Mouse (Mus musculus): ENCODE measurements around the gene Wdr4.
A peak's percentile ranks its signal among the peaks of the same experiment; 100 is the strongest.

Wdr4 gene

DNA sequence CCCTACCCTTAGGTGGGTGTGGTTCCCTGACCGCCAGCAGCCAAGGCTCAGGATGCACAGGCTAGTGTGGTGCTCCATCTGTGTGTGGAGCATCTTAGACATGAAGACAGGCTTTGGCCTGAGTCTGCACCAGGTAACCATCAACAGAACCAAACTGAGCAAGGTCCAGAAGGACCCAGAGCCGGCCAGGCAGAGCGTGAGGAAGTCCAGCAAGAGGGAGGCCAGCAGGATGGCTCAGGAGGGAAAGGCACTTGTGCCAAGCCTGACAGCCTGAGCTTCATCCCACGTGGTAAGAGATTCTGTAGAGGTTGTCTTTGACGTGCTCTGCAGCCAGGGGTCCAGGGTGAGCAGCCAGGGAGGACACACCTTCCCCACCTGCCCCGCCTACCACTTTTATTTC, 22.1 kb downstream of the Wdr4 start:
- no peak for DNase-seq (ENCODE audit: low spot score)

DNA sequence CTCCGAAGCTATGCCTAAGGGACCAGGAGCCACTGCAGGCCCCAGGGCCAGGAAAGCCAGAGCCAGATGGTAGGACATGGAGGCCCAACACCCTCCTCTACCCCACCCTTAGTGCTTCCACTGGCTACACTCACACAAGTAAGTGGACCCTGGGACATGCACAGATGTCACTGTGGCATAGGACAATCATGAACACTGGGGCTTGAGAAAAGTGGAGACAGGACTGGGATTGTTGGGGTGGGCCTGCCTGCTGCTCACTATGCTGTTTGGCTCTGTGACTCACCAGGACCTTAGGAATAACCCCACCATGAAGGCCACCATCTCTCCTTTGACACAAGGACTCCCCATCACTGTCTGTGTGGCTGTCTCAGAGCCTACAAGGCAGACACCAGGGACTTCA, 24.8 kb downstream of the Wdr4 start:
- DNase-seq (ENCODE audit: low spot score): no peak

DNA sequence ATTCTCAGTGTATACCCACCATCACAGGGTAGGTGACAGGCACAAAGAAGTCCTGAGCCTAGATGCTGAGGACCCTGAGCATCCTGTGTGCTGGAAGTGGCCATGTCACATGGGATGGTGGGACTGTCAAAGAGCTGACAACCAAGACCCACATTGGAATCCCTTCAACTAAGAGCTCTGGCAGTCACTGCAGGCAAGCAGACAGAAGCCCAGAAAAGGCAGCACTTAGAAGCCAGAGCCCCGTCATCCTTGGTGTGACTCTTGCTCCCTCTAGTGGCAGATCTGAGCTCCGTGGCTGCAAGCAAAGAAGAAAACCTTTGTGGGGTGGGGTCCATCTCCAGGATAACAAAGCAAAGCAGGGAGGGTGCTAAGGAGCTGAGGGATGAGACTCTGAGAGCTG, 27.4 kb downstream of the Wdr4 start:
- DNase-seq (ENCODE audit: low spot score): peak; percentile 65

DNA sequence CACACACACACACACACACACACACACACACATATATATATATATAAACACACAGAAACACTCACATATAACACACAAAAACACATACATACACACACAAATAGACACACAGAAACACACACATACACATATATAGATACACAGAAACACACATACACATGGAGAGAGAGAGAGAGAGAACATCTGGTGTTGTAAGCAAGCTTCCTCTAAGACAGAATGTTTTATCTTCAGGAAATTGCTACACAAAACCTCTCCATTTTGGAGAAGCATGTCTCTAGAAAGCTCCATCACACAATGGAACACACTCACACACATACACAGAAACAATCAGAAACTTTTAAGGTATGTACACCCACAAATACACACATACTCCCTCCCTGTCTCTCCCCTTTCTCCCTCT, 28.4 kb downstream of the Wdr4 start:
- DNase-seq (ENCODE audit: low spot score): no peak

DNA sequence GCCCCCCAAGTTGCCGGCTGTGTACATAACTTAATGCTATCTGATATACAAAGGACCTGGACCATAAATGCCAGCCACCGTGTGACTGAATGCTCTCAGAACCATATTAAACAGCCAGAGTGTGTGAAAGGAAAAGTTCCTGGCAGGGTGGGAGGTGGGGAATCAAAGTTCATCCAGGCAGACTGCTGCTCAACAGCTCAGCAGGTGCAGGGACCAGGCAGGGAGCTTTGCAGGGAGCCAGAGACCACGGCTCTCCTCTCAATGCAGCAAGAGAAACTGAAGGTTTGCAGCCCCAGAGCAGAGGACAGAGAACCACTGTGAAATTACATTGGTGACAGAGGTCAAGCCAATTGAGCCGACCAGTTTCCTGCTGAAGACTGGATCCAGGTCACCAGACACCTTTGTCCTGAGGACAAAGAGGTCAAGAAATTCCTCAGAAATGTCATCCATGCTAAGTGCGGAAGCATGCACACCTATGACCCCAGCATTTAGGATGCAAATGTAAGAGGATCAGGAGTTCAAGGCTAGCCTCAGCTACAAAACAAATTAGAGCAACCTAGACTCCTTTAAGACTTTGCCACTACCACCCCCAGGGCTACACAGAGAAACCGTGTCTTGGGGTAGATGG, 32.2 kb downstream of the Wdr4 start:
- no peak for DNase-seq (ENCODE audit: low spot score)

DNA sequence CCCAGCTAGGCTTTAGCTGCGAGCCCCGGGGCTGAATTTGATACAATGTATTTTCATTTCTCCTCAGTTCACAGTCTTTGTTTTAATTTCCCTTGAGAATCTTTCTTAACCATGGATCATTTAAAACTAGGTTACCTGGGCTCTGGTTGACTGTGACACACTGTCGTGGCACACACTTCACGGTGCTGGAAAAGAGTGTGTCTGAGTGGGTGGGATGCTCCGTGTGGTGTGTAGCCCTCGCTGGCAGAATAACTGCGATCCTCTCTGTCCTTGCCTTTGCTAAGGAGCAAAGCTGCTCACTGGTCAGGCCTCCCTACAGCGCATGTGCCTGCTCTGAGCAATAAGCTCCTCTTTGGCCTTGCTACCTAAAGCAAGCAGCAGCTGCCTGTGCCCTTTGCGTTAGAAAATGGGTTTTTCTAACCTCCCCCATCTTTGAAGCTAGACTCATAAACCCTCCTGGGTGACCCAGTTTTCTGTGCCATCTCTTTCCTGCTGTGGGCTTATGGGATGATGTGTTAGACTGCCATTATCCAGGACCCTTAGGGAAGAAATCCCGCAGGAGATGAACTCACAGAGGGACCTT, 33.1 kb downstream of the Wdr4 start:
- DNase-seq (ENCODE audit: low spot score): no peak

DNA sequence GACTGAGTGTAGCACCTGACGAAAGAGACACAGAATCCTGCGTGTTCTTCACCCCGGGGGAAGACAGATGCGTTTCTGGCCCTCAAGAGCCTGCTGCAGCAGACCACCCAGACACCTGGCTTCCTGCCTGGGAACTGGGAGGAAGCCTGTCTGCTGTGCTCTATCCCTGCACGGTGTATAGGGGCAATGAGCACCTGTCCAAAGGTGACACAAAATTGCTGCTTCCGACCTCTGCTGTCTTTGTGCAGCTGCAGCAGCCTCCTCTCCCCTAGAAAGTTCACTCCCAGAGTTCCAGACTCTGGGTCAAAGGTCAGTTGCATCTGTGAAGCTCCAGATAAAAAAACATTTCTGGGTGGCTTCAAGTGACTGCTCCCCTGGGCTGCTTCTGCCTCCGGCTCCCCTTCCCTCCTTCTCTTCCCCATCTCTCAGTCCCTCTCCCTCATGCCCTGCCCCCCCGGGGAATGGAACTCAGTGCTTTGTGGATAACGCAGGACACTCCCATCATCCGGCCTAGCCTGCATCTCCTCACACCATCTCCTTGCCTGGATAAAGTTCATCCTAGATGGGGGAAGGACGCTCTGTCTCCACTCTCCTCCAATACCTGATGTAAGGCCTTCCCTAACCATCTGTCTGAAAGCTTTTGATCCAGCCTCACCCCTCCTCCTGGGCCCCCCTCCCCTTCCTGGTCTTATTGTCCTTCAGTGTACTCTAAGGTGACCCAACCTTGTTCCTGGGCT, 40.5 kb downstream of the Wdr4 start:
- DNase-seq (ENCODE audit: low spot score): no peak

DNA sequence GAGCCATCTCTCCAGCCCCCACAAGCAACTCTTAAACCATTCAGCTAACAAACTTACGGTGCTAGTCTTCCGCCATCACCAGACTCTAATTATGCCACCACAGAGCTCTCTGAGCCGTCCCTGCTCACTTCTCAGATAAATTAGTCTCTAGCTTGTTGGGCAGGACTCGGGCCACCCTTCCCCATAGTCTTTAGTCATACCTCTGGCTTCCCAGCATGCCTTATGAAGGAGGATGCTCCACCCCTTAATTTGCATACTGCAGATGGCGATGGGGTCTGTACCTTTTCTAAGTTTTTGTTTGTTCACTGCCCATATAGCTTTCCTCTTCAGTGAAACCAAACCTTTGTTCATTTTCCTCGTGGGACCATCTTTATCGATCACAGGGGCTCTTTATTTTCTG, 41.2 kb downstream of the Wdr4 start:
- no peak for DNase-seq (ENCODE audit: low spot score)

DNA sequence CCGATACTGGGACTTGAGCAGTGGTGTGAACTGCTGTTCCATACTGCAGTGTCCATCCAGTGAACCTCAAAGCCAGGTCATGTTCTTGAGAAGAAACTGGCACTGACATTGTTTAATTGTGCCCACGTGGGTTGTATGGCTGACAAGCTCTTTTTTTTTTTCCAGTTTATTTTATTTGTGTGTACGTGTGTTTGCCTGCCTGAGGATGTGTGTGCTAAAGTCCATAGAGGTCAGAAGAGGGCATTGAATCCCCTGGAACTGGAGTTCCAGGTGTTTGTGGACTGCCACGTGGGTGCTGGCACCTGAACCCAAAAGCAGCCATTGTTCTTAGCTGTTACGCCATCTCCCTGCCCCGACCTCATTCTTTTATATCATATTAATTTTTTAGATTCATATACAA, 45.4 kb downstream of the Wdr4 start:
- DNase-seq (ENCODE audit: low spot score): no peak

DNA sequence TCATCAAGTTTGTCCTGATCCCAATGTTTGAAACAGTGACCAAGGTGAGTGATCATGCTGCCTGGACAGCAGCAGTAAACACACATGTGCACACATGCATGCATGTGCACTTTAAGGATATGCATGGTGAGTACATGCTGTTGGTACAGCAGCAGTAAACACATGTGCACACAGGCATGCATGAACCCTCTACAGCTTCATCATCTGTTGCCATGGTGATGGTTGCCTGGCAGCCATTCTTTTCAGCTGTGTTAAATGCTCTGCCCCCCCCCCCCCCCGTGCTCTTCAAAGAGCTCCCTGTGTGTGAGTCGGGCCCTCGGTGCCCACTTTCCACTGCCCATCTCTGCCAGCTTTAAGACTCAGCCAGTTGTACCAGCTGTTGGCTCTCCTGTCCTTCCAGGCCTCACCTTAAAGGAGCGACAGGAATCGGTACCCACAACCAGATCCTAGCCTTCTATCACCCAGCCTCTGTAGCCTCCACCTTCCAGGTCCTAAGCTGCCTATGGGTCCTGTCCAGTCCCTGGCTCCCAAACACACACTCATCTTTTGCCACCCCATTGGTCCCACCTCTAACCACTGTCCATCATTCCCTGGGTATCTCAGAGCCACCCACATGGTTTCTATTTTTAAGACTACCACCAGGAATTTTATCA, 48.9 kb downstream of the Wdr4 start:
- DNase-seq (ENCODE audit: low spot score): no peak

DNA sequence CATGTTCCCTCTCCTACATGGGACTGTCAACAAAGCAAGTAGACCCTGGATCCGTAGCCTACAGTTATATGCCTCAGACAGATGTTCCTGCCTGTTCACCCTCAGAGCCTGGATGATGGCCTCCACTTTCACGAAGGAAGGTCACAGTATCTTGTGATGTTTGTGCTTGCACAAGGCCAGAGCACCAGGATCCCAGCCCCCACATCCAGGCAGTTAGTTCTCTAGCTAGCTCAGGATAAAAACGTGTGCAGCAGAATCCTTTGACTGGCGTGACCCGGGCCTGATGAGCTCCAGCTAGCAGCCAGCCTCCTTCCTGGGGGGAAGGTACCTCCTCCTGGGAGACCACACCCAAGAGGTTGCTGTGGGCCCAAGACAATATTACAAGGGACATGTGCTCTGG, 51.3 kb downstream of the Wdr4 start:
- DNase-seq (ENCODE audit: low spot score): no peak

DNA sequence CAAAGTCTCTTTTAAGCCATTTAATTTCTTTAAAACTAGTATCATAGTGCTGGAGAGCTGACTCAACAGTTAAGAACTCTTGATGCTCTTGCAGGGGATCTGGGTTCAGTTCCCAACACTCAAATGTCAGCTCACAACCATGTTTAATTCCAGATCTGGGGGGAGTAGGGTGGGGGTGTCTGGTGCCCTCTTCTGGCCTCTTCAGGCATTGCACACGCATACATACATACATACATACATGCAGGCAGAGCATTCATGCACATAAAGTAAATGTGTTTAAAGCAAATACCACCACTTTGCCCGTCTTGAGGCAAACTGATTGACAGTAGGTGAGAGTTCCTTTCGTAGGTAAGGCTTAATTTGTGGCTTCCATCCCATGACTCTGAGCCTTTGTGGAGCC, 52.9 kb downstream of the Wdr4 start:
- DNase-seq (ENCODE audit: low spot score): no peak

DNA sequence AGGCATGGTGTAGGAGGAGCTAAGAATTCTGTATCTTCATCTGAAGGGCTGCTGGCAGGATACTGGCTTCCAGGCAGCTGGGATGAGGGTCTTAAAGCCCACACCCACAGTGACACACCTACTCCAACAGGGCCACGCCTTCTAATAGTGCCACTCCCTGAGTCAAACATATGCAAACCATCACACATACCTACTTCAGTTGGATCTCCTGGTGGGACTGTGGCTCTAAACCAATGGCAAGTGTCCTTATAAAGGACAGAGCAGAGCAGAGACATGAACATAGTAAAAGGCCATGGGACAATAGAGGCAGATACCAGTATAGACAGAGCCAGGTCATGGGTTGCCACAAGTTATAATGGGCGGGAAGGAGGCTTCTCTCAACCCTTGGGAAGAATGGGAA, 57.3 kb downstream of the Wdr4 start:
- no peak for DNase-seq (ENCODE audit: low spot score)

DNA sequence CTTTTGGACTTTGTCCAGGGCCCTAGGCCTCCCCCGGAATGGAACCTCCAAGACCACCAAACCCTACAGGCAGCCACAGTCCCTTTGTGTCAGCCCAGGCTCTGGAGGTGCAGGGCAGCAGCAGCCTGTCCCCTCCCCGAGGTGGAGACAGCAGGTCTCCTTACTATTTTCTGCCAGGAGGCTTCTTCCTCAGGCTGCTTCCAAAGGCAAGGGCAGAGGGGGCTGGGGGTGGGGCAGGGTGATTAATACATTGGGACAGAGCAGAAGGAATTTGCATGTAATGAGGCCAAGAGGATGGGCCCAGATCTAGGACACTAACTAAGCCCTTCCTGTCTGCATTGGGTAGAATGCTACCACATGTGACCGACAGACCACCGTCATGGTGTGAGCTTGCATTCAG, 59.4 kb downstream of the Wdr4 start:
- DNase-seq (ENCODE audit: low spot score): no peak

DNA sequence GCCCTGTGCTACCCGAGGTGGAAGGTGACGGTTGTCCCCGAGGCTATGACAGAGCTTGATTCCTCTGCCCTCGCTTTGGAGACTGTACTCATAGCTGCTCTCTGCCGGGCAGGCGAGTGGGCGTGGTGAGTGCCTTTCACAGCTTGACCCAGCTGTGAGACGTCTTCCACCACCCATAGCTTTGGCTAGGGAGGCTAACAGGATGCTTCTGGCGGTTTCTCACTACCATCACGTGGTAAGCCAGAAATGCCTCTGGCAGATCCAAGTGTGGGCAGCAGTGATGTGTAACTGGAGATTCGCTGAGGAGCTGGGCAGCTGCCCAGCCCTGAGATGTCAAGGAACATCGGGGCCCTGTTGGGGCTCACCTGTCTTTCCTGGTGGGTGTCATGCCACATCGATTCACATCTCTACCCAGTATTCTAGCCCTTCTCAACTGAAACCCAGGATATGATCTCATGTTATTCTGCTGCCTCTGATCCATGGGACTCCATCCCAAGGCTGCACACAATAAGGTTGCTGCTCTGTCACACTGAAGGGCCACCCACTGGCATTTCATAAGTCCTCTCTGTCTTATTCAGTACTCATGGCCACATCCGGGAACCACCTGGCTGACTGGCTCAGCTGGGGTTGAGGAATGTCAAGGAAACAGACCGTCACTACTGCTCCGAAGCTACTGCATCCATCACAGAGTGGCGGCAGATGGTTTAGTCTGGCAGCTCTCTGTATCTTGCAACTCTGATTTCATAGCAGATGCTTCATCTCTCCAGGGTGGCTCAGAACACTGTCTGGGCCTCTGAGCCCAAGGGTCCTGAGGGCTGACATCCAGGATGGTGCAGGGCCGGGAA, 62.8 kb downstream of the Wdr4 start:
- DNase-seq (ENCODE audit: low spot score): peak; percentile 50

DNA sequence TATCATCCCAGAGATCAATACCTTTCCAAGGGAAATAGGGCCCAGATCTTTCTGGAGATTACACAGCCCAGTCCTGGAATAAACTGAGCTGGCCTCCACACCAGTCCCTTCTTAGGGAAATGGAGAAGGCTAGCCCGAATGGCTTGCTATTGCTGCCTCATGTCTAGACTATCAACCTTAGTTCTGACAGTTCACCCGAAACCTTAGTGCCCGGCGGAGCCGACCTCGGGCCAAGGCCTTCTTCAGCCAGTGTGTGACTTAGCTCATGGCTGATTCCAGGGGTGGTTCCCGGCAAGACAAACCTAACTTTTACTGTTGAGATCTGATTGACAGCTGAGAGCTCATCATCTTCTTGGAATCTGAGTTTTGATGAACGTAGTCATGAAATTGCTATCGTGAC, 65.7 kb downstream of the Wdr4 start:
- no peak for DNase-seq (ENCODE audit: low spot score)

DNA sequence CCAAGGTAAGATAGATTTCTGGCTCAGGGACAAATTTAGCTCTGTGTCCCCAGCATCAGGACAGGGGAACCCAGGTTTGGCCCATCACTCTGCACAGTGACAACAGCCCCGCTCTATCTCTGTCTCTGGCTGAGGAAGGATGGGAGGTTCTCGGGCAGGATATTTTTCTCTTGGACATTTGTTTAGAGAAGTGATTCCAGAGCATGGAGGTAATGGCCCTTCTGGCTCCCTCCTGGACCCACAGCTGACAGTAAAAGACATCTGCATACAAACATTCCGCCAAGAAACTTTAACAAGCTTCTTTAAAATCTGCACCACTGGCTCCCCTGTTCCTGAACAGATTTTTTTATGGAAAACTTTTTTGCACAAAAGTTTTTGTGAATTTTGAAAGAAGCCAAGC, 66.3 kb downstream of the Wdr4 start:
- DNase-seq (ENCODE audit: low spot score): no peak

DNA sequence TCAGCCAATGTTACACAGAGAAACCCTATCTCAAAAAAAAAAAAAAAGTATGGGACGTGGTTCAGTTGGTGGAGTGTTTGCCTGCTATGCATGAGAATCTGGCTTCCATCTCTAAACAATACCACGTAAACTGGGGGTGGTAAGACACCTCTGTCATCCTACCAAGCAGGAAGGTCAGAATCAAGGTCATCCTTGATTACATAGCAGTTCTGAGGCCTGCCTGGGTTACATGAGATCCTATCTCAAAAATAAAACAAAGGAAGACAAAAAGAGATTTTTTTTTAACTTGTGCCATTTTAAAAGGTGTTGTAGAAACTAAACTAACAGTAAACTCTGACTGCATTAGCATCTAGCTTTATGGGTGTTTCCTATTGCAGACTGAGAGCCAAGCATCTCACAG, 67.0 kb downstream of the Wdr4 start:
- no peak for DNase-seq (ENCODE audit: low spot score)

DNA sequence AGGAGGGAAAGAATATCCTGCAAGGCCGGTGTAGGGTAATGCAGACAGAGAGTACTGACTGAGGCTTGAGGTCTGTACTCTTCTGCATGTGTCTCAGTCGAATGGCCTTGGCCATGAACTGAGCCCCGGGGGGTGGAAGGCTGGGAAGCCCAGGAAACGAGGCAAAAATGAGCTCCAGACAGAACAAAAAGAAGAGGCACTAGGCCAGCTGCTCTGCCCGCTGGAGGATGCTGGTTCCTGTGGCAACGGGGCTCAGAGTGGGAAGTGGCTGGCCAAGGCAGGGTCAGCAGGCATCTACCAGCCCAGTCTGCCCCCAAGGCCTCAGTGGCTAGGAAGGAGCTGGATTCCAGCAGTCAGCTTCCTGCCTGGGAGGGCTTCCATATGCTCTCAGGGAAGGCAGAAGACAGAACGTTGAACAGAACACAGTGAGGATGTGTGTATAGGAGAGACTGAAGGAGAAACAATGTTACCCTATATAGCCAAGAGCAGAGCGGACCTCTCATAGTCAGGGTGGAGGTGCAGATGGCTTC, 68.5 kb downstream of the Wdr4 start:
- DNase-seq (ENCODE audit: low spot score): no peak

DNA sequence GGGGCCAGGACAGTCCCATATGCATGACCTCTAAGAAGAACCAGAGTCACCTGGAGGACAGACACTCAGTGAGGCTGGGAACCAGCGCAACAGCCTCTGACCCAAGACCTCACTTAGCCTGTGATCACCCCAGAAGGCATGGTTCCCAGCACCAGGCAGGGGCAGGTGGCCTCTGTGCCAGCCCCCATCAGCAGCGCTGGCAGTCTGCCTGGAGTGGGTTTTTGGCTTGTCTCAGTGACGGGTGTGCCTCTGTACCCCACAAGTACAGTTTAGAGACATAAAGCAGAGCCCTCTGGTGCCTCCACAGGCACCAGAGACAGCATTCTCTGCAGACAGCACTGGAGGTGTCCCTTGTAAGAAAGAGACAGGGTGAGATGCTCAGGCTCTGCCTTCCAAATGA, 69.6 kb downstream of the Wdr4 start:
- DNase-seq (ENCODE audit: low spot score): no peak

DNA sequence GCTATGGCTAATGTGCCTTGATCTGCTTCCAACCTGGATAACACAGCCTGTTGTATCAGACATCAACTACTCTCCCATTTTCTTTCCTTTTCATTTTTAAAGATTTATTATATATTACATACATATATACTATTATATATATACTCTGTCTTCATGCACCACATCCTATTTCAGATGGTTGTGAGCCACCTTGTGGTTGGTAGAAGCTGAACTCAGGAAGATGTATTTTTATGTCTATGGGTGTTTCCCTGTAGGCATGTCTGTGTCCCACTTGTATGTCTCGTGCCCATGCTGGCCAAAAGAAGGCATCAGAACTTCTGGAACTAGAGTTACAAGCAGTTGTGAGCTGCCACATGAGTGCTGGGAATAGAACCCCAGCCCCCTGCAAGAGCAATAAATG, 71.3 kb downstream of the Wdr4 start:
- DNase-seq (ENCODE audit: low spot score): no peak

DNA sequence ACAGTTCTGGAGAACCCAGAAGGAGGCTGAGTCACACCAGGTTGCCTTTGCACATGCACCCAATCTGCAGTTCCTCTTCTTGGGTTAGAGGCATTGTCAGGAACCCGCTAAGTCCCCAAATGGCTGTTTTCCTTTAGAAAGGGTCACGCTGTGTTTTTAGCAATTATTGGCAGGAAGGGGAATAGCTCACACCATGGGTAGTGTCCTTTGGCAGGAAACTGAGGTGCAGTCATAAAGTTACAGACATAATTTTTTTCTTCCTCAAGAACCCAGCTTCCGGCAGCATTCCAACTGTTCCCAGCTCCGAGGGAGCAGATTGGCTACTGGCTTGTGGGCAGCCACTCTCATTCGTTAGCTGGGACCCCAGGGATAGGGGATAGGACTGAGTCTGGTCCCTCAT, 72.0 kb downstream of the Wdr4 start:
- no peak for DNase-seq (ENCODE audit: low spot score)
